Mouse (Mus musculus): ENCODE results near the gene Trmo.

Trmo gene

GRCm38 (mm10) chr4:46370406-46370805, 18.8 kb downstream of the Trmo start:
- no peak for DNase-seq (ENCODE audit: low read depth, low spot score)

DNA sequence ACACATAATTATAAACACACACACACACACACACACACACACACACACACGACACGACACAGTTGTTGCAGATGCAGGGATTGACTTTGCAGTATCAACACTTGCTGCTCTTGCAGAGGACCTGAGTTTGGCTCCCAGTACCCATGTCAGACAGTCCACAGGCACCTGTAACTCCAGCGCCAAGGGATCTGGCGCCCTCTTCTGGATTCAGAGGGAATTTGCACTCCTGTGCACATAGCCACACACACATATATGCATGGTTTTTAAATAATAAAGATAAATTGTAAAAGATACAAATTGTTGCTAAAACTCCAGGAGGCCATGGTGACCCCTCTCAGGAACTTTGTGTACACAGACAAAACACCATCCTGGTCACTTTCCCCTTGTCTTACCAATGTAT, 20.2 kb downstream of the Trmo start:
- no peak for DNase-seq (ENCODE audit: low read depth, low spot score)

DNA sequence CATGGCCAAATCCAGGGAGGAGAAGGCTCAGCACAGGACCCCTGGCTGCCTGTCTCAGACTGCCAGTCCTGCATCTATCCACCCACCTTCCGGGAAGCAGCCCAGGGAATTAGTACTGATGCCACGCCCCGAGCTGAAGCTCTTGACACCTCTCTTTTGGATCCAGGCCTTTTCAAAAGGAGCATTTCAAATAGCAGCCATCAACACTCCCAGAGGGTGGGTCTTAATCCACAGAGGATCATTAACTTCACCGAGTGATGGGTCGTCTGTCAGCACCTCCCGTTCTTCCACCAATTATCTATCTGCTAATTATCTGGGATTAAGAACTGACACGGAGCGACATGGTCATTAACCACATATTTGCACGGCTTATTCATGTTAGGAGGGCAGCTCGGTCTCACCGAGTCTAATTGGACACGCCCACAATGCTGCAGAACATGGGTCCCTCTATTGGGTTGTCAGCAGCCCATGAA, 21.7 kb downstream of the Trmo start:
- no peak for DNase-seq (ENCODE audit: low read depth, low spot score)

GRCm38 (mm10) chr4:46364360-46364759, 24.9 kb downstream of the Trmo start:
- DNase-seq (ENCODE audit: low read depth, low spot score) = no peak

- no peak for DNase-seq (ENCODE audit: low read depth, low spot score)
Observed at GRCm38 (mm10) chr4:46361258-46361657, 28.0 kb downstream of the Trmo start.

GRCm38 (mm10) chr4:46359539-46360253, 29.5 kb downstream of the Trmo start:
- no peak for DNase-seq (ENCODE audit: low read depth, low spot score)

DNA sequence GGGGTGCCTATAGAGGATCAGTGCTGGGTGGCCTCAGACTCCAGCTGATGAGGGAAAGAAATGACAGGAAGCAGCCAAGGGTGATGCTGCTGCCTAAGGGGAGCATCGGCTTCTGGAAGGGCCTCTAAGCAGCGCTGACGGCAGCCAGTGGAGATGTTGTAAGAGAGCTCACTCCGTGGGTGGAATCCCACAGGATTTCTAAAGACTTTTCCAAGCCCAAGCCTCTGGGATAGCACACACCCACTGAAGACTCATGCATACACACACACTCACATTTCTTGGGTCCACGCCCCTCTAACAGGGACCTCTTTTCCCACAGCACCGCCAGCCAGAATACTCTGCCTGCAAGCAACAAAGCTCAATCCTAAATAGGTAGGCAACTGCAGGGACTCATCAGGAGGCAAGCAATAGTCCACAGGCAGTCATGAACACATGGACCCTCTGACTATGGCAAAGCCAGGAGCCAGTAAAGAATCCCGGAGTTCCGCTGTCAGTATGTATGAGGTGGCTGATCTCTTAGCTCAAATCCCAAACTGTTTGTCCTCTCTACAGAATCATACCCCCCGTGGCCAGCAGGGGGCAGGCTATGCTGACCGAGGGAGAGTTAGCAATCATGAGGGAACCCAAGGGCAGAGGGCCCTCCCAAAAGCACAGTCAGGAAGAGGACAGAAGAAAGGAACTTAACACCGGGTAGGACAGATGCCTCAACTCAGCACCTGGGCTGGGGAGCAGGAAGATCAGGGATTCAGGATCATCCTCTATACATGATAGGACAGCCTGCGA, 32.7 kb downstream of the Trmo start:
- no peak for DNase-seq (ENCODE audit: low read depth, low spot score)

- DNase-seq (ENCODE audit: low read depth, low spot score) = no peak
Observed at GRCm38 (mm10) chr4:46353045-46353444, 36.2 kb downstream of the Trmo start.

DNA sequence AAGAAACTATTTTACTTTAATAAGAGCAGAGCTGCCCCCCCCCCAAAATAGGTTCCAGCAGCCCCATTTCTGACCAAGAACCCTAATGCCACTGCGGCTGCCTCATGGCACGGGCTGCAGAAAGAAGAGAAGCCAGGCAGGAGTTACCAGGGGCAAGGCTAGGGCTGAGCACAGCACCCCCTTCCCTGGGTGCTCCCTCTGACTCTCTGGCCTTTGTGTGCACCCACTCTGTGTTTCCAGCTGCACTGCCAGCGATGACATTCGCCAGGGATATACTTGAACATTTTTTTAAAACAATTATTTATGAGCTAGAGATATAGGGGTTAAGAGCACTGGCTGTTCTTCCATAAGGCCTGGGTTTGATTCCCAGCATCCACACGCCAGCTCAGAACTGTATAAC, 39.7 kb downstream of the Trmo start:
- no peak for DNase-seq (ENCODE audit: low read depth, low spot score)

GRCm38 (mm10) chr4:46348897-46349296, 40.3 kb downstream of the Trmo start:
- DNase-seq (ENCODE audit: low read depth, low spot score) = no peak

GRCm38 (mm10) chr4:46347580-46348515, 41.4 kb downstream of the Trmo start:
- DNase-seq (ENCODE audit: low read depth, low spot score) = no peak

DNA sequence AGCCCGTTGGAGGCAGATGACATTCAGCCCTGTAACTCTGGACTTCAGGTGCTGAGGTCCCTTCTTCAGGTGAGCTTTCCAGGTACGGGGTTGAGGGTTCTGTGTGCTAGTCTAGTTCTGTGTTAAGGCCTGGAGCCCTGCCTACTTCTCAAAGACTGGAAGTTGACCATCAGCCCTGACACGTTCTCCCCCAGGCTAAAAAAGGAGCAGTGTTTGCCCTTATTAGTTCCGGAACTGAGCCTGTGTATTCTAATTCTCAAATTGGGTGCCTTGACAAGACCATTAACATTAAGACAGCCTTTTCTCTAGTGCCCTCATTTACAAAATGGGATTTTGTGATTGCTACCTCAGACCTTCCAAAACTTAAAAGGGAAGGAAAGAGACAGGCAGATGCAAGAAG, 42.1 kb downstream of the Trmo start:
- DNase-seq (ENCODE audit: low read depth, low spot score) = no peak

DNA sequence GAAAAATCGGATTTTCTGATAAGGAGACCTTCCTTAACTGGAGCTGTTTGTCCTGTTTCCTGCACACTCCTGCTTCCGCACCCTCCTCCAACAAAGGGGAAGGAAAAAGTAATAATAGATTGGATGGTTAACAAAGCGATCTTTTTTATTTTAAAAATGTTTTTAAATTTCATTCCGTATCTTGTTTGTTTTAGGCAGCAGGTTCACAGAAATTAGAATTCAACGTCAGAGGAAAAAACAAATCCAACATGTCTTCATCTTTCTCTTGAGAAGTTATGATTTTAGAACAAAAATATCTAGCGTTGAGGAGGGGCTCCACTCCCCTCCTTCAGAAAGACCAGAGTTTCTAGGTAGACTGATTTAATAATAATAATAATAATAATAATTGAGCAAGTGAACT, 43.0 kb downstream of the Trmo start:
- DNase-seq (ENCODE audit: low read depth, low spot score) = no peak

GRCm38 (mm10) chr4:46345773-46346100, 43.5 kb downstream of the Trmo start:
- no peak for DNase-seq (ENCODE audit: low read depth, low spot score)

DNA sequence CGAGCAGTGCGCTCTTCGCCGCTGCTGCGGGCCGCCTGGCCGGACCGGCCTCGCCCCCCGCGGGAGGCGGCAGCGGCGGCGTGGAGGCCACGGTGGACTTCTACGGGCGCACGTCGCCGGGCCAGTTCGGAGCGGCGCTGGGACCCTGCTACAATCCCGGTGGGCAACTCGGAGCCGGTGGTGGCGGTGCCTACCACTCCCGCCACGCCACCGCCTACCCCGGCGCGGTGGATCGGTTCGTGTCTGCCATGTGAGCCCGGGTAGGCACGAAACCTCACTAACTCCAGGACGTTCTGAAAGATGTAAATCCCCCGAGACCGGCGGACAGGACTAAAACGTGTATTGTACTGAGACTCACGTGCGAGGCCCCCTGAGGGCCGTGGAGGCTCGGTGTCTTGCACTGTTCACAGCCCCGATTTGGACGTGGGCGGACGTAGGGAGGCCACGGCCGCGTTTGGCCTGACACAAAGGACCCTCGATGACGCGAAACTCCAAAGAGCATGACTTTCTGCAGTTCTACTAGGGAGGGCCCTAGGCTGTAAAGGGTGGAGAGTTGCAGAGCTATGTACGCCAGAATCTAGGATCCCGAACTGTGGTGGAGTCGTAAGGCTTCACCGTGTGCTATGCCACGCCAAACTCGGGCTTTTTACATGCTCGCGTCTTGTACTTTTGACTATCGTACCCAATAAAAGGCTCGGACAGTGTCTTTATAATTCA, 44.0 kb downstream of the Trmo start:
- DNase-seq (ENCODE audit: low read depth, low spot score) = no peak

DNA sequence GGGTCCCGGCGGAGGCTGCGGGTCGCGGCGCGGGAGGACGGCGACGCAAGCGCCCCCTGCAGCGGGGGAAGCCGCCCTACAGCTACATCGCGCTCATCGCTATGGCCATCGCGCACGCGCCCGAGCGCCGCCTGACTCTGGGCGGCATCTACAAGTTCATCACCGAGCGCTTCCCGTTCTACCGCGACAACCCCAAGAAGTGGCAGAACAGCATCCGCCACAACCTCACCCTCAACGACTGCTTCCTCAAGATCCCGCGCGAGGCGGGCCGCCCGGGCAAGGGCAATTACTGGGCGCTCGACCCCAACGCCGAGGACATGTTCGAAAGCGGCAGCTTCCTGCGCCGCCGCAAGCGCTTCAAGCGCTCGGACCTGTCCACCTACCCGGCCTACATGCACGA, 44.9 kb downstream of the Trmo start:
- DNase-seq (ENCODE audit: low read depth, low spot score) = no peak

- DNase-seq (ENCODE audit: low read depth, low spot score) = no peak
Observed at GRCm38 (mm10) chr4:46343596-46344260, 45.5 kb downstream of the Trmo start, which contains the start of gene Foxe1. Foxe1 (plus strand) TSS chr4:46343609.

GRCm38 (mm10) chr4:46342711-46343286, 46.4 kb downstream of the Trmo start:
- DNase-seq (ENCODE audit: low read depth, low spot score) = no peak

DNA sequence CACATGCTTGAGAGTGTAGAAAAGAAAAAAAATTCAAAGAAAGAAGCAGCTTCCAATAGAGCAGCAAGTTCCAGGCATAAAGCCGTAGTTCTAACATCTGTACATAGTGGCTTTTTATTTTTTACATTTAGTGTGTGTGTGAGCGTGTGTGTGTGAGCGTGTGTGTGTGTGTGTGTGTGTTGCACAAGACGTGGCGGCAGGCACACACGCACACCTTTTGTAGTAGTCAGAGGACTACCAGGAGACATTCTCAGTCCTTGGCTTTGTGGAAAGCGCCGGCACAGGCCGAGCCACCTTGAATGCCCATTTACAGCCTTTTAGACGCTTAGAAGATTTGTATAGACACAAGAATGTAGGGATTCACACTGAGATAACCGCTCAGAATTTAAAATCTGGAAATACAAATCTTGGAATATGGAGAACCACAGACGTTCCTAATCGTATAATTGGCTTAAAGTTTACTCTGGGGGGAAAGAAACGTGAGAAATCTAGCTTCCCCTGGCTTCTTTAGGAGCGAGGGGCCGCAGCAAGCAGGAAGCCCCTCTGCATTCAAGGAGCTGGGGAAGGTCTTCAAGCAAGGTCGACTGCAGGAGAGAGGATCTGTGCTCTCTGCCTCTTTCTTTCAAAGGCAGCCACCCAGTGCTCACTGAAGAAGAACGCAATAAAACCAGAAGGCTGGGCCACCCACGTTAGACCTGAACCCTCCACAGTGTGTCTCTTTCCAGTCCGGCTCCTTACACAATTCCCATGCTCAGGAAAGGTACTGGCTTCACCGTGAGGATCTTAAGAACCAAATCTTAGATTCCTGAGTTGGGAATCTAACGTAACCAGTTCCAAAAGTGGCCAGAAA, 47.2 kb downstream of the Trmo start:
- DNase-seq (ENCODE audit: low read depth, low spot score) = no peak

DNA sequence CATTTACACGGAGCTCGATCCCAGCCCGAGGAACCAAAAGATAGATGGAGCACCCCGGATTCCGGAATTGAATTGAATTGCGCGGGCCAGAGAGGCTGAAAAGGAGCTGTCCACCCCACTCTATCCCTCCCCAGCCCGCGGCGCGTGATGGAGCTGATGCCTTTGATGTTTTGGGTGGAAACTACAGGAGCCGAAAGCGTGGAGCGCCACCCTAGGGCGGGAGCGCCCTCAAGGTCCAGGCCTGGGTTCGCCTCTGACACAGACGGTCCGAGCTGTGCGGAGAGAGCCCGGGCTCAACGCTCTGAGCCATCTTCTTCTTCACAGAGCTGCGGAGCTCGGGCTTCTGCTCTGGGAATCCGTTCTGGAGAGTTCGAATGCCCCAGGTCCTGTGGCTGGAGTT, 49.7 kb downstream of the Trmo start:
- no peak for DNase-seq (ENCODE audit: low read depth, low spot score)
